Mouse (Mus musculus) ES-E14 (cell line): Measurements from ENCODE around the gene Cyfip2. TPM values are rescaled to one million over a fixed set of nuclear protein-coding genes. Genes with fewer than 3 reads are reported as not detected.
"Not testable (repeated sequence)": the region's sequence is repeated elsewhere in the genome, so short reads cannot be mapped to it uniquely, and the experiment has no call there.

Experiments
- DNase-seq: peaks from one replicate; pipeline ENCODE4 v3.0.0-alpha.2; 2013; ENCODE audit warnings: low read depth, low spot score
- H3K27ac ChIP-seq: 2 replicates; pipeline ENCODE4 v1.5.1; 2012; ENCODE audit warnings: low read depth, mild to moderate bottlenecking, low read length, moderate library complexity, mixed read lengths; ENCODE audit not compliant: poor library complexity, insufficient read depth, severe bottlenecking
- H3K36me3 ChIP-seq: 2 replicates; pipeline ENCODE4 v1.6.1; 2012; ENCODE audit warnings: mild to moderate bottlenecking, low read length, moderate library complexity, mixed read lengths; ENCODE audit not compliant: control insufficient read depth, poor library complexity, insufficient read depth, severe bottlenecking
- H3K4me1 ChIP-seq, 2 experiments: fragments of 150-350 bp in 1 of 2; sonication (generic) in 1 of 2; 2 replicates each; pipeline ENCODE4 v1.6.1; 2012; ENCODE audit warnings: low read length in 2 of 2, mild to moderate bottlenecking in 1 of 2, mixed read lengths in 1 of 2; ENCODE audit not compliant: control insufficient read depth in 2 of 2, insufficient read depth in 2 of 2, poor library complexity in 1 of 2
- H3K4me3 ChIP-seq, 2 experiments: fragments of 150-350 bp in 1 of 2; sonication (generic) in 1 of 2; 2 replicates each; pipeline ENCODE4 v1.5.1; 2012; ENCODE audit warnings: low read length in 2 of 2, low read depth in 1 of 2, mild to moderate bottlenecking in 1 of 2, mixed read lengths in 1 of 2; ENCODE audit not compliant: insufficient read depth in 1 of 2, poor library complexity in 1 of 2, severe bottlenecking in 1 of 2
- H3K9ac ChIP-seq: 2 replicates; pipeline ENCODE4 v1.6.1; 2012; ENCODE audit warnings: low read depth, mild to moderate bottlenecking, low read length, mixed read lengths; ENCODE audit not compliant: poor library complexity, insufficient read depth, severe bottlenecking
- H3K9me3 ChIP-seq: fragments of 150-350 bp; sonication (generic); 2 replicates; pipeline ENCODE4 v1.6.1; 2012; ENCODE audit warnings: low read depth, mild to moderate bottlenecking, low read length; ENCODE audit not compliant: control insufficient read depth, insufficient read depth
- CHD2 ChIP-seq: IDR thresholded peaks from 2 replicates; pipeline ENCODE4 v1.6.1; 2014; ENCODE audit warnings: mild to moderate bottlenecking, low read depth, low read length, inconsistent platforms
- HCFC1 ChIP-seq: IDR thresholded peaks from 2 replicates; pipeline ENCODE4 v1.6.1; 2012; ENCODE audit warnings: low read length, inconsistent platforms, borderline replicate concordance; ENCODE audit not compliant: insufficient read depth
- MAFK ChIP-seq: IDR thresholded peaks from 2 replicates; pipeline ENCODE4 v1.6.1; 2014; ENCODE audit warnings: mild to moderate bottlenecking, low read depth, low read length, inconsistent platforms; ENCODE audit not compliant: insufficient read depth
- ZC3H11A ChIP-seq: IDR thresholded peaks from 2 replicates; pipeline ENCODE4 v1.6.1; 2012; ENCODE audit warnings: low read depth, mild to moderate bottlenecking, inconsistent platforms, low read length, borderline replicate concordance
- ZNF384 ChIP-seq: IDR thresholded peaks from 2 replicates; pipeline ENCODE4 v1.6.1; 2012; ENCODE audit warnings: low read depth, low read length, inconsistent platforms
- in situ Hi-C, 2 experiments: fragments of 600-800 bp; cut with MboI; formaldehyde crosslinking; loops; one replicate each; pipeline ENCODE4 v1.15.1; 2025; ENCODE audit warnings: low sequenced_read_pairs in 2 of 2, inconsistent platforms in 1 of 2; ENCODE audit not compliant: unreplicated experiment in 2 of 2
- total RNA-seq: library from RNA; depleted of rRNA; stranded (reverse); fragments of 300-350 nt; gene quantifications from 2 replicates; pipeline ENCODE4 v1.2.3, GENCODE M21; 2012

The Cyfip2 gene
- total RNA-seq, 1 experiment = 7.4 TPM

GRCm38 (mm10) chr11:46185486-46185885 is 127.2 kb downstream of the Cyfip2 start:
- in situ Hi-C loops = no loop called here
- Histone ChIP-seq H3K27ac (no peak overlapping the region), H3K4me3 (no peak overlapping the region), H3K9me3 (no peaks in the 10 kb centered on the region), H3K9ac (no peak overlapping the region), H3K36me3 (no peaks in the 10 kb centered on the region), H3K4me1 (peaks cover 0 to 2% of the 10 kb centered on the region in 2 experiments; a peak in 1 of 4 replicates)
- no peak for DNase-seq
- TF ChIP-seq ZNF384 (no peak), ZC3H11A (no peak), CHD2 (no peak), HCFC1 (no peak), MAFK (no peak)

GRCm38 (mm10) chr11:46184946-46185345 is 127.7 kb downstream of the Cyfip2 start:
- in situ Hi-C loops = no loop called here
- Histone ChIP-seq H3K9me3 (no peaks in the 10 kb centered on the region), H3K36me3 (no peaks in the 10 kb centered on the region), H3K4me3 (no peak overlapping the region), H3K27ac (no peak overlapping the region), H3K4me1 (peaks cover 0 to 2% of the 10 kb centered on the region in 2 experiments; a peak in 1 of 4 replicates), H3K9ac (no peak overlapping the region)
- TF ChIP-seq ZNF384 = no peak
- no peak for TF ChIP-seq CHD2
- TF ChIP-seq ZC3H11A = no peak
- TF ChIP-seq HCFC1 = no peak
- TF ChIP-seq MAFK = no peak
- DNase-seq = no peak

DNA sequence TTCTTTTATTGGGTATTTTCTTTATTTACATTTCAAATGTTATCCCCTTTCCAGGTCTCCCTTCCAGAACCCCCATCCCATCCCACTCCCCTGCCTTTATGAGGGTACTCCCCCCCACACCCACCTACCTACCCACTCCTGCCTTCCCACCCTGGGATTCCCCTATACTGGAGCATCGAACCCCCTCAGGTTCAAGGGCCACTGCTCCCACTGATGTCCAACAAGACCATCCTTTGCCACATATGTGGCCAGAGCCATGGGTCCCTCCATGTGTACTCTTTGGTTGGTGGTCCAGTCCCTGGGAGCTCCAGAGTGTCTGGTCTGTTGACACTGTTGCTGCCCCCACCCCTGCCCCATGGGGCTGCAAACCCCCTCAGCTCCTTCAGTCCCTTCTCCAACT is 130.6 kb downstream of the Cyfip2 start:
- H3K4me3 ChIP-seq, H3K27ac ChIP-seq, DNase-seq, in situ Hi-C loops, H3K4me1 ChIP-seq, H3K9ac ChIP-seq, H3K36me3 ChIP-seq, H3K9me3 ChIP-seq: not testable (repeated sequence)

GRCm38 (mm10) chr11:46177246-46178043 is 135.2 kb downstream of the Cyfip2 start:
- Histone ChIP-seq H3K27ac (no peak overlapping the region), H3K4me1 (no peaks in the 10 kb centered on the region), H3K9me3 (no peaks in the 10 kb centered on the region), H3K4me3 (no peak overlapping the region), H3K36me3 (no peaks in the 10 kb centered on the region), H3K9ac (no peak overlapping the region)
- DNase-seq = no peak
- in situ Hi-C loops = no loop called here
- no peak for TF ChIP-seq HCFC1
- TF ChIP-seq CHD2 = no peak
- no peak for TF ChIP-seq ZNF384
- no peak for TF ChIP-seq MAFK

DNA sequence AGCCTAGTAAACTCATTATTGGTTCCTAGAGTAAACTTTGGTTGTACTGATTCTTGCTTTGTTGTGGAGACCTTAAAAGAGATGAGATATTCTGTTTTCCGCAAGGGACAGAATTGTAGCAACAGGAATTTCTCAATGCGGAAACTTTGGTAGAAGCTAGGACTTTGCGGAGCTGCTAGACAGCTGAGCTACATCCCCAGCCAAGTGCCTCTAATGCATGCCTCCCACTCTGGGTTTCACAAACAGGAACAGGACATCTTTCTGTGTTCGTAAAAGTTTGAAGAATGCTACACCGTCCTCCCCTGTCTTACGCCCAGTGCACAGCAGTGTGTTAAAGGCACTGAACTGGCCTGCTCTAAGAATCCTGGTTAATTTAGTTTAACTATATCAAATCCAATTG is 136.5 kb downstream of the Cyfip2 start:
- Histone ChIP-seq H3K9ac (no peak overlapping the region), H3K4me3 (no peak overlapping the region), H3K27ac (no peak overlapping the region), H3K9me3 (no peaks in the 10 kb centered on the region), H3K36me3 (no peaks in the 10 kb centered on the region), H3K4me1 (no peaks in the 10 kb centered on the region)
- no peak for DNase-seq
- in situ Hi-C loops = no loop called here
- TF ChIP-seq CHD2 (no peak), MAFK (no peak), ZNF384 (no peak), HCFC1 (no peak), ZC3H11A (no peak)
